Mouse (Mus musculus): ENCODE data around the gene Vav3.
"Not testable (repeated sequence)": the region's sequence is repeated elsewhere in the genome, so short reads cannot be mapped to it uniquely, and the experiment has no call there.

Gene Vav3

GRCm38 (mm10) chr3:109444077-109444476 lies 103.6 kb downstream of the Vav3 start:
- peak; percentile 32 for DNase-seq (ENCODE audit: low read depth)

- DNase-seq (ENCODE audit: low read depth): no peak
These were observed 106.5 kb downstream of the Vav3 start for GRCm38 (mm10) chr3:109446903-109447302.

- not testable (repeated sequence) for DNase-seq (ENCODE audit: low read depth)
These were observed 107.8 kb downstream of the Vav3 start for GRCm38 (mm10) chr3:109448249-109448648.

GRCm38 (mm10) chr3:109451966-109452365 lies 111.5 kb downstream of the Vav3 start:
- peak; percentile 25 for DNase-seq (ENCODE audit: low read depth)

GRCm38 (mm10) chr3:109454633-109455032 lies 114.2 kb downstream of the Vav3 start:
- peak; percentile 52 for DNase-seq (ENCODE audit: low read depth)

- DNase-seq (ENCODE audit: low read depth): peak; percentile 22
These were observed 115.9 kb downstream of the Vav3 start for GRCm38 (mm10) chr3:109456340-109456739.

- no peak for DNase-seq (ENCODE audit: low read depth)
These were observed 123.2 kb downstream of the Vav3 start for GRCm38 (mm10) chr3:109463684-109464083.

- no peak for DNase-seq (ENCODE audit: low read depth)
These were observed 124.1 kb downstream of the Vav3 start for GRCm38 (mm10) chr3:109464600-109464999.

- DNase-seq (ENCODE audit: low read depth): no peak
These were observed 126.1 kb downstream of the Vav3 start for GRCm38 (mm10) chr3:109466541-109466940.

- DNase-seq (ENCODE audit: low read depth): peak; percentile 36
These were observed 126.8 kb downstream of the Vav3 start for GRCm38 (mm10) chr3:109467288-109467687.

GRCm38 (mm10) chr3:109469465-109469864 lies 129.0 kb downstream of the Vav3 start:
- DNase-seq (ENCODE audit: low read depth): no peak

GRCm38 (mm10) chr3:109470651-109471255 lies 130.3 kb downstream of the Vav3 start:
- no peak for DNase-seq (ENCODE audit: low read depth)

GRCm38 (mm10) chr3:109476521-109476920 lies 136.1 kb downstream of the Vav3 start:
- no peak for DNase-seq (ENCODE audit: low read depth)

GRCm38 (mm10) chr3:109478297-109478696 lies 137.8 kb downstream of the Vav3 start:
- DNase-seq (ENCODE audit: low read depth): no peak

GRCm38 (mm10) chr3:109480625-109481024 lies 140.2 kb downstream of the Vav3 start:
- no peak for DNase-seq (ENCODE audit: low read depth)

- no peak for DNase-seq (ENCODE audit: low read depth)
These were observed 146.3 kb downstream of the Vav3 start for GRCm38 (mm10) chr3:109486786-109487185.

GRCm38 (mm10) chr3:109487823-109488222 lies 147.4 kb downstream of the Vav3 start:
- DNase-seq (ENCODE audit: low read depth): no peak

- DNase-seq (ENCODE audit: low read depth): no peak
These were observed 148.3 kb downstream of the Vav3 start for GRCm38 (mm10) chr3:109488750-109489171.

GRCm38 (mm10) chr3:109490561-109491296 lies 150.3 kb downstream of the Vav3 start:
- DNase-seq (ENCODE audit: low read depth): peak; percentile 5

GRCm38 (mm10) chr3:109491568-109491967 lies 151.1 kb downstream of the Vav3 start:
- DNase-seq (ENCODE audit: low read depth): peak; percentile 83

- no peak for DNase-seq (ENCODE audit: low read depth)
These were observed 156.0 kb downstream of the Vav3 start for GRCm38 (mm10) chr3:109496461-109496860.

- DNase-seq (ENCODE audit: low read depth): no peak
These were observed 156.6 kb downstream of the Vav3 start for GRCm38 (mm10) chr3:109497074-109497473.

- DNase-seq (ENCODE audit: low read depth): no peak
These were observed 159.5 kb downstream of the Vav3 start for GRCm38 (mm10) chr3:109499861-109500456.

Data from induced T-regulatory cell, adult 2 months (primary cell).